Mouse (Mus musculus): ENCODE results near the gene Gm29427. TPM values are rescaled to one million over a fixed set of nuclear protein-coding genes. Genes with fewer than 3 reads are reported as not detected.
"Not testable (repeated sequence)": the region's sequence is repeated elsewhere in the genome, so short reads cannot be mapped to it uniquely, and the experiment has no call there.

Gm29427 gene
- polyA plus RNA-seq, 2 experiments, result not detected

GRCm38 (mm10) chr1:130661454-130661853, 54.1 kb downstream of the Gm29427 start, which contains the start of gene C4bp:
Gene C4bp (minus strand): TSS chr1:130661632.
- TF ChIP-seq EP300 (IDR thresholded peaks at IDR 0.05; ENCODE audit: low read depth) (no peak), CTCF (IDR thresholded peaks at IDR 0.05; ENCODE audit: low read depth) (no peak)
- no peaks in the 10 kb centered on the region for H3K27me3 ChIP-seq (ENCODE audit: control insufficient read depth, insufficient read depth, low read length)
- peak in 1 of 3 experiments; percentile 5 for DNase-seq (ENCODE audit: low read depth in 3 of 3, low spot score in 3 of 3)
- H3K9me3 ChIP-seq (ENCODE audit: control insufficient read depth, low read length), result no peaks in the 10 kb centered on the region
- WGBS (ENCODE audit: insufficient replicate concordance), result 64% methylated on average over 3 of the region's 3 CpGs
- H3K4me3 ChIP-seq (ENCODE audit: insufficient read depth in 1 of 2, low read depth in 2 of 2, low read length in 2 of 2), result no peak within 1 kb of the TSS
- no peak within 1 kb of the TSS for H3K4me2 ChIP-seq (ENCODE audit: low read depth)
- no peak within 1 kb of the TSS for H3K9ac ChIP-seq (replicated peaks)
- no peaks in the 10 kb centered on the region for H3K36me3 ChIP-seq (replicated peaks; ENCODE audit: control insufficient read depth, insufficient read depth, low read depth)
- peaks cover 0 to 2% of the 10 kb centered on the region in 2 experiments; a peak in 1 of 4 replicates for H3K4me1 ChIP-seq (replicated peaks; ENCODE audit: control insufficient read depth in 2 of 2, insufficient read depth in 2 of 2, low read length in 1 of 2)
- no peak within 1 kb of the TSS for H3K27ac ChIP-seq
- ATAC-seq (ENCODE audit: insufficient read depth), result no peak

GRCm38 (mm10) chr1:130659641-130660040, 56.0 kb downstream of the Gm29427 start:
- WGBS (ENCODE audit: insufficient replicate concordance), result 41% methylated on average over 5 of the region's 5 CpGs
- H3K27me3 ChIP-seq (ENCODE audit: control insufficient read depth, insufficient read depth, low read length); H3K36me3 ChIP-seq (replicated peaks; ENCODE audit: control insufficient read depth, insufficient read depth, low read depth); H3K4me1 ChIP-seq (replicated peaks; ENCODE audit: control insufficient read depth in 2 of 2, insufficient read depth in 2 of 2, low read length in 1 of 2); H3K4me3 ChIP-seq (ENCODE audit: insufficient read depth in 1 of 2, low read depth in 2 of 2, low read length in 2 of 2); H3K4me2 ChIP-seq (ENCODE audit: low read depth); H3K9me3 ChIP-seq (ENCODE audit: control insufficient read depth, low read length); H3K9ac ChIP-seq (replicated peaks); H3K27ac ChIP-seq; ATAC-seq (ENCODE audit: insufficient read depth); DNase-seq (ENCODE audit: low read depth in 3 of 3, low spot score in 3 of 3): not testable (repeated sequence)

- no peak overlapping the region for H3K4me3 ChIP-seq (ENCODE audit: insufficient read depth in 1 of 2, low read depth in 2 of 2, low read length in 2 of 2)
- H3K27ac ChIP-seq, result no peak overlapping the region
- no peaks in the 10 kb centered on the region for H3K9me3 ChIP-seq (ENCODE audit: control insufficient read depth, low read length)
- no peaks in the 10 kb centered on the region for H3K36me3 ChIP-seq (replicated peaks; ENCODE audit: control insufficient read depth, insufficient read depth, low read depth)
- H3K9ac ChIP-seq (replicated peaks), result no peak overlapping the region
- DNase-seq (ENCODE audit: low read depth in 3 of 3, low spot score in 3 of 3), result no peak
- no peaks in the 10 kb centered on the region for H3K4me1 ChIP-seq (replicated peaks; ENCODE audit: control insufficient read depth in 2 of 2, insufficient read depth in 2 of 2, low read length in 1 of 2)
- no peak overlapping the region for H3K4me2 ChIP-seq (ENCODE audit: low read depth)
- TF ChIP-seq EP300 (IDR thresholded peaks at IDR 0.05; ENCODE audit: low read depth) (no peak), CTCF (IDR thresholded peaks at IDR 0.05; ENCODE audit: low read depth) (no peak)
- 65% methylated on average over 4 of the region's 4 CpGs for WGBS (ENCODE audit: insufficient replicate concordance)
- no peak for ATAC-seq (ENCODE audit: insufficient read depth)
- no peaks in the 10 kb centered on the region for H3K27me3 ChIP-seq (ENCODE audit: control insufficient read depth, insufficient read depth, low read length)
Observed at GRCm38 (mm10) chr1:130644103-130644502, 71.5 kb downstream of the Gm29427 start.

GRCm38 (mm10) chr1:130640967-130641366, 74.6 kb downstream of the Gm29427 start:
- DNase-seq (ENCODE audit: low read depth in 3 of 3, low spot score in 3 of 3) (no peak), ATAC-seq (ENCODE audit: insufficient read depth) (no peak)
- no peaks in the 10 kb centered on the region for H3K27me3 ChIP-seq (ENCODE audit: control insufficient read depth, insufficient read depth, low read length)
- H3K4me3 ChIP-seq (ENCODE audit: insufficient read depth in 1 of 2, low read depth in 2 of 2, low read length in 2 of 2), result no peak overlapping the region
- no peak overlapping the region for H3K4me2 ChIP-seq (ENCODE audit: low read depth)
- H3K27ac ChIP-seq, result no peak overlapping the region
- H3K36me3 ChIP-seq (replicated peaks; ENCODE audit: control insufficient read depth, insufficient read depth, low read depth), result no peaks in the 10 kb centered on the region
- H3K9ac ChIP-seq (replicated peaks), result no peak overlapping the region
- no peaks in the 10 kb centered on the region for H3K4me1 ChIP-seq (replicated peaks; ENCODE audit: control insufficient read depth in 2 of 2, insufficient read depth in 2 of 2, low read length in 1 of 2)
- TF ChIP-seq EP300 (IDR thresholded peaks at IDR 0.05; ENCODE audit: low read depth) (no peak), CTCF (IDR thresholded peaks at IDR 0.05; ENCODE audit: low read depth) (no peak)
- H3K9me3 ChIP-seq (ENCODE audit: control insufficient read depth, low read length), result no peaks in the 10 kb centered on the region

- H3K27ac ChIP-seq, result no peak overlapping the region
- ATAC-seq (ENCODE audit: insufficient read depth), result no peak
- H3K4me1 ChIP-seq (replicated peaks; ENCODE audit: control insufficient read depth in 2 of 2, insufficient read depth in 2 of 2, low read length in 1 of 2), result no peaks in the 10 kb centered on the region; a peak in 1 of 4 replicates
- H3K36me3 ChIP-seq (replicated peaks; ENCODE audit: control insufficient read depth, insufficient read depth, low read depth), result no peaks in the 10 kb centered on the region
- H3K9ac ChIP-seq (replicated peaks), result no peak overlapping the region
- 7% methylated on average over 16 of the region's 16 CpGs for WGBS (ENCODE audit: insufficient replicate concordance)
- no peaks in the 10 kb centered on the region for H3K27me3 ChIP-seq (ENCODE audit: control insufficient read depth, insufficient read depth, low read length)
- TF ChIP-seq CTCF (IDR thresholded peaks at IDR 0.05; ENCODE audit: low read depth) (peak; percentile 90), EP300 (IDR thresholded peaks at IDR 0.05; ENCODE audit: low read depth) (no peak)
- H3K4me2 ChIP-seq (ENCODE audit: low read depth), result no peak overlapping the region
- no peak overlapping the region for H3K4me3 ChIP-seq (ENCODE audit: insufficient read depth in 1 of 2, low read depth in 2 of 2, low read length in 2 of 2)
- DNase-seq (ENCODE audit: low read depth in 3 of 3, low spot score in 3 of 3), result peak; percentile 19 to 27 (median 26)
- no peaks in the 10 kb centered on the region for H3K9me3 ChIP-seq (ENCODE audit: control insufficient read depth, low read length)
Observed at GRCm38 (mm10) chr1:130633761-130634410, 81.7 kb downstream of the Gm29427 start.

Measured in liver, embryonic 14.5 days (tissue).